Mouse (Mus musculus) B cell, adult 67 days (primary cell): ENCODE measurements around the gene Rpl3. TPM values are rescaled to one million over a fixed set of nuclear protein-coding genes. Genes with fewer than 3 reads are reported as not detected.

Source experiments
- total RNA-seq, 2 experiments: library from RNA; stranded (reverse); gene quantifications; 4 replicates each; pipeline ENCODE4 v1.2.4; 2023

Gene Rpl3
- total RNA-seq: 1,000 to 10,000 TPM; 1,002 to 1,069 TPM

DNA sequence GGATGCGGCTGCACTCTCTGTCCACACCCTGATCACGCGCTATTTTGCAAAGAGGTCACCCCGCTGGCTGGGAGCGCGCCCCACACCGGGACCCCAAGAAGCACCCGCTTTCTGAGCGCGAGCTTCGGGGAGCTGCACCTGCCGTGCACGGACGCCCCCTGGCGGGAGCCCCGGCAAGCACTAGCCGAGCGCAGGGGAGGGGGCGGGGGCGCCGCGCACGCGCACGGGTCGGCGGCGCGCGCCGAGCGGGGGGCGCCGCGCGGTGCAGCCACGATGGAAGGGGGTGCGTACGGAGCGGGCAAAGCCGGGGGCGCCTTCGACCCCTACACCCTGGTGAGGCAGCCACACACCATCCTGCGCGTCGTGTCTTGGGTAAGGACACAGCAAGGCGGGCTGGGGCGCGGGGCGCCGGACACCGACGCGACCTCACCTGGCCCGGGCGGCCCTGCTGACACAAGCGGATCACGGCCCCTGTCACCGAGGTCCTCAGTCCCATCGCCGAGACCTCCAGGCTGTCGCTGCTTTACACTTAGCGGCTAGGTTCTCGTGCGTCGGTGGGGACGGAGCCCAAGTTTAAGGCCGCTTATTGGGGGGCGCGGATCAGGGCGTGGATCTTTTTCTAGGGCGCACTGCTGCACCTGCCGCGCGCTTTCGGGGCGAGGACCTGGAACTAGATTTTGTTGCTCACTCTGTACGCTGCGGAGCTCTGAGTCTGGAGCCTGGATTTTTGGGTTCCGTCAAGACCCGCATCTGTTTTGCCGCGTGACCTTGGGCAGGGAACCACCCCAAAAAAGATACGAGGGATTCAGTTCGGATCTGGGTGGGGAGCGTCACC, at the start of gene Rpl3, which contains the start of gene Syngr1:
TSS of gene Rpl3 (minus strand) at position 748 of the 835 bp plus-strand sequence.
TSS of gene Syngr1 (plus strand) at position 214 of the 835 bp plus-strand sequence.

DNA sequence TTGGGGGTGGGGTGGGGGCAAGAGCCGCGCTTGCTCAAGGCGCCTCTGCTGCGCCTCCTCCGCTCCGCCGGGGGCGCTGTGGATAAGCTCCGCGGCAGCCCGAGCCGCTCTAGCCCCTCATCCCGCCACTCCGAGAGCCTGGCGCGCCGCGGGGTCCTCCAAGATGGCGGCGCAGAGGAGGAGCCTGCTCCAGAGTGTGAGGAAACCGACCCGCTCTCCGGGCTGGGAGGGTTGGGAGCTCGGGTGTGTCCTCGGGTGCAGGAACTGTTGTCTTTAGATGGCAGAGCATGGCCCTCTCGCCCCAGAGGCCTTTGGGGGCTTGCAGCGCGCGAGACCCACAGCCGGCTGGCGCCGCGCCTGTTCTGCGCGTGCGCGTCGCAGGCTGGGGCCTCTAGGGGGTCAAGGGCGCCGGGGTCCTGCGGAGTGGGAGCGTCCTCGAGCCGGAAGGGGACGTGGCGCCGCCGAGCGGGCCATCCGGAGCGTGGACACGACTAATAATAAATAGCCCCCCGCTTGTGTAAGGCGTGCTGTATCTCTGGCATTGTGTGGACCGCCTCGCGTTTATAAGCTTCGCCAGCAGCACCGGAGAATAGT, 41.4 kb upstream of the Rpl3 start, which contains the start of gene Tab1:
TSS of gene Tab1 (plus strand) at position 135 of the 594 bp plus-strand sequence.

Other genes with a start within 250 kb of the Rpl3 start
- gene Apobec3, start 200.2 kb downstream of the Rpl3 start, total RNA-seq: 100 to 1,000 TPM; 396 to 482 TPM
- 100 to 1,000 TPM; 142 TPM for gene Cbx7, start 120.7 kb downstream of the Rpl3 start, total RNA-seq
- gene Pdgfb, start 76.9 kb downstream of the Rpl3 start, total RNA-seq: under 1 TPM; 0.35 to 0.47 TPM
- not detected for gene Syngr1, start 534 bp downstream of the Rpl3 start, total RNA-seq
- gene Tab1, start 41.3 kb upstream of the Rpl3 start, total RNA-seq: 10 to 100 TPM; 20.0 to 35.2 TPM
- not detected for gene Mgat3, start 81.9 kb upstream of the Rpl3 start, total RNA-seq
- 10 to 100 TPM; 47.5 to 50.7 TPM for gene Mief1, start 142.2 kb upstream of the Rpl3 start, total RNA-seq
- 10 to 100 TPM in 1 of 2 experiments, not detected in 1; 22.0 TPM for gene AC140267.1, start 144.0 kb upstream of the Rpl3 start, total RNA-seq
- gene Atf4, start 163.3 kb upstream of the Rpl3 start, total RNA-seq: 100 to 1,000 TPM; 464 to 485 TPM
- 10 to 100 TPM; 24.9 to 26.2 TPM for gene Rps19bp1, start 172.4 kb upstream of the Rpl3 start, total RNA-seq
- 10 to 100 TPM; 54.8 to 57.3 TPM for gene Cacna1i, start 195.4 kb upstream of the Rpl3 start, total RNA-seq